Mouse (Mus musculus) c-Kit-positive CD71-positive TER-119-negative erythroid progenitor cells, embryonic 14.5 days (primary cell): ENCODE results near the gene Ccdc121.
"Not testable (repeated sequence)": the region's sequence is repeated elsewhere in the genome, so short reads cannot be mapped to it uniquely, and the experiment has no call there.

Experiments used
- DNase-seq: peaks from one replicate; pipeline ENCODE4 v3.0.0-alpha.2; 2013; ENCODE audit warnings: low read depth

Gene Ccdc121

DNA sequence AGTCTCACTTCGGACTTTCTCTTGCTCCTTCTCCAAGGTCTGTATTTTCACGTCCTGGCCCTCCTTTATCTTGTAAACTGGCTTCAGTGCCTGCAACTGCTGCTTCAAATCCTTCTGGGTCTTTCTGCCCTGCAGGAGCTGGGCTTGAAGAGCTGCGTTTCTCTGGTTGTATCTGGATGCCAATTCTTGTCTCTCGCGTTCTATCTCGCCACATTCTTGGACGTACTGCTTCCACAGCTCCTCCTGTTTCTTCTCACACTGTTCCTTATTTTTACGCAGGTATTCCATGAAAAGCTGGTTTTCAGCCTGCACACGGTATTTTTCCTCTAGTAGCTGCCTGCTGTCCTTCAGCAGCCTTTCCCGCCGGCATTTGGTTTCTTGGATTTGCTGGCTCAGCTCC, 396 bp downstream of the Ccdc121 start:
- DNase-seq, result not testable (repeated sequence)

DNA sequence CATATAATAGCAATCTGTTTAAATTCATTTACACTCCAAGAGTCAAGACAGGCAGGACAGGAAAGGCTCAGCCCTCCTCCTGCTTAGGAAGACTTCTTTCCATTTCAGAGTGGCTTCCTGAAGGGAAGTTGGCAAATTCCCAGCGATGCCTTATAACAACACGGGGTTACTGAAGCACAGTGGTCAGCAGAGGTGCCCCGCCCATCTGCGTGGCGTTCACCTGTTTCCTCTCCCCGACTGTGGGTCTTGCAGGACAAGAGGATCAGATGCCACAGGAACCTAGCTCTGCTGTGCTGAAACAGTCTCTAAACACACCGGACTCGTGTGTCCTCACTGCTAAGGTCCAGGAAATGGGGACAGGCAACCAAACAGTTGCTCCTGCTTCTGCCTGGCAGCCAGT, 5.9 kb downstream of the Ccdc121 start:
- no peak for DNase-seq

DNA sequence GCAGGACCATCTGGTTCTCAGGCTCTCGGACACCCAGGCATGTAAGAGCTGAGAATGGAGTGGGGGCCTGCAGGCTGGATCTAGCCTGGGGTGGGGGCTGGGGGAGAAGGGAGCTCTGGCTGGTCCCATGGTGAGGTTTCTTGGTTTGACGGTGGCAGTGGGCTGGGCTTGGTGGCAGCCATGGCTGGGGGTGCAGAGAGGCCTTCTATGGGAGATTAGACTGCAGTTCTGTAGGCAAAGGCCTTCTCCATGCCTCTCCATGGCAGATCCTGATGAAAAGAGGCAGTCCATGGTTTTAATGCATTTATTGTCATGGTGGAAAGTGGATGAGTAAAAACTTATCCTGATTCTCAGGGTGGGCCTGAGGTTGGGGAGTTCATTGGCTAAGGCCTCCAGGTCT, 7.8 kb downstream of the Ccdc121 start:
- no peak for DNase-seq

DNA sequence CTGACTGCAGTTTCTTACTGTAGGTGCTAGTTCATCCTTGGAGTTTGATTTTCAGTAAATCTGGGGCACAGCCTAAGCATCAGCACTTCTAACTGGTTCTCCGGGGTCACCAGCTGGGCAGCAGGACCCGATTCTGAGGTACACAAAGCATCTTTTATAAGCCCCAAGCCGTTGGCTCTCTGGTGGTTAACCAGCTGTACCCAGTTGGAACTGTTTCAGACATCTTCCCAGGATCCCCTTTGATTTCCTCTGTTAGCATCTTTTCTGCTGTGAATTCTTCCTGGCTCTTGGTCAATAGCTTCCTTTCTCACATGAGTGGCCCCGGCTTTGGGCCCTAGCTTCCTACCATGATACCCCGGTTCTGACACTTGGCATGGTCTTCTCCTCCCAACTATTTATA, 26.6 kb downstream of the Ccdc121 start:
- no peak for DNase-seq

DNA sequence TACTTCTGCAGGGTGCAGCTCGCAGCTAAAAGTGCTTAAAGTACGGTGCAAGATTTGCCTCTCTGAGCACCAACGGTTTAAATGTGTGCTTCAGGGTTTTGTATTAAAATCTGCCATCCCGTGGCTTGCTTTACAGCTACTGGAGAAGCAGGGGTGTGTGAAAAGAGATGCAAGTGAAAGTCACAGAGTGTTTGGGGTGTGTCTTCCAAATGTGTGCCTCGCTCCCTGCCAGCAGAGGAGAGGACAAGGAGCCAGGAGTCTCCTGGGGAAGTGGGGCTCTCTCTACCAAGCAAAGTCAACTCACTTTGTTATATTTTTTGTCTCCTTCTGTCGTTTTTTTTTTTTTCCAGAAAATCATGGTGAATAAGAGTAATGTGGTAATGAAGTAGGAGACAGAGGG, 34.7 kb downstream of the Ccdc121 start:
- no peak for DNase-seq

DNA sequence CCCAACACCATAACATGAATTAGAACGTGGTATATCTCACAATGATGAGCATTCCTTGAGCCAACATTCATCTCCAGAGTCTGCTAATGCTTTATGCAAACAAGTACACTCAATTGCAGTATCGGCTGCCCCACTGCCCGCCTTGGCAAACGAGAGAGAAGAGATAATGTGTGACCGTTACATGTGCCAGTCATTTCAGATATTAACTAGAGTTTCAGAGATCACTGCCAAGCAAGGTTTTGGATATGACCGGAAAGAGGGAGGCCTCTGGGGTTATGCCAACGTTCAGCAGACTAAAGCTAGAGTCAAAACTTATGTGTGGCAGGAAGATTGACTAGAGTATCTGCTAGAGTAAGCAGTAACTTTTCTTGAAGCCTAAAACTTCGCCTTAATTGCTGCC, 35.1 kb downstream of the Ccdc121 start:
- no peak for DNase-seq

DNA sequence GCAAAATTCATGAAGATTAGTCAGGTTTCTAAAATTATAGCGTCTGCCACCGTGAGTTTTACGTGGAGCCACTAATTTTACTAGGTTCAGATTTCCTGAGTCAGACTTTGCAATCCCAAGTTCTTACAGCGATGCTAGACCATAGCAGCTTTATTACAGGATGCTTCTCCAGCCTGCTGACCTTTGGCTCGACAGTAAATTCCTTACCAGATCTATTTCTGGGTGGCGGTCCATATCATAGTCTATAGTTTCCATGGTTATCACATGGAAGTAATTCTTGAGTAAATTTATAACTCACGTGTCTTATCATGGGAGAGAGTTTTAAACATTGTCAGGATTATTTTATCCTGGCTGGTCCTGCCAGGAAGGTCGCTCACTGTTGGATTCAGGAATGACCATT, 41.8 kb downstream of the Ccdc121 start:
- DNase-seq, result no peak

DNA sequence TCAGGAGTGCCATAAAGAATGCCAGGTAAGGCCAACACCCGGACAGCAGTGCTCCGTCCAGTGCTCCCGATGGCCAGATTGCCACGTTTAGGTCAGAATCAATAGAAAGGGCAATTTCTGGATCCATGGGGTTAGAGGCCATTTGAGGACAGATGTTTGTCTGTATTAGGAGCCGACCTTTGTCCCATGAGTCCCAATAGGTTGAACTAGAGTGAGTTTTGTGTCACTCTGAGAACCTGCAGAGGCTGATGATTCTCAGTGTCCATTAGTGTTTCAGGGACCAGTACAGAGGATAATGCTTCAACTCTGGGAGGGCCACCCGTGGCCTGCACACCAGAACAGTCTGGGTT, 44.0 kb downstream of the Ccdc121 start:
- DNase-seq, result no peak

DNA sequence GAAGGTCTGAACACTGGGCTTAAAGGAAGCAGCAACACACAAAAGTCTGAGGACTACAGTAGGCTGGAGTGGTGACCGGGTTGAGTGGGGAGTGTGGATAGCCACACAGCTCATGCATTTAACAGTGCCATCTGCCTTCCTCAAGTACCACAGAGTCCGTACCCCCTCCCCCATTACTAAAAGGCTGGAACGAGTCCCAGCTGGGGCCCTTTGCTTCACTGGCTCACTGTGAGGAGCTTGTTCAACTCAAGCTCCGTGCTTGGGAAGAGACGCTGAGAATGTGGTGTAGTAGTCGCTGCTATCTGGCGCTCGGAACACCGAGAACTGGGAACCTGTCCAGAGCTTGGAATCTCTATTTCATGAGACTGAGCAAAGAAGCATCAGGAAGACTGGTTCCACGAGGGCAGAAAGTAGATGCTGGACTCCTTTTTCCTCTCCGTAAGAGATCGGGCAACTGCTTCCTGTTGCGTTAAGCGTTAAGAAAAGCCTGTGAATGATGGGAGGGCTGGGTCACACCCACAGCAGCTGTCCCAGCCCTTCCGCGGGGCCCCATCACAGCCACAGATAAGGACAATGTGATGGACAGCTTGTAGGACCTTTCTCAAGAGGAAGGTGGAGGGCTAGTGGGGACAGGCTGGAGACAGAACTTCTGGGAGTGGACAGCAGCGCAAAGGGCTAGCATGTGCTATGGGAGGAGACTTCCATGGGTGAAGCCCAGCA, 44.5 kb downstream of the Ccdc121 start:
- DNase-seq, result no peak

DNA sequence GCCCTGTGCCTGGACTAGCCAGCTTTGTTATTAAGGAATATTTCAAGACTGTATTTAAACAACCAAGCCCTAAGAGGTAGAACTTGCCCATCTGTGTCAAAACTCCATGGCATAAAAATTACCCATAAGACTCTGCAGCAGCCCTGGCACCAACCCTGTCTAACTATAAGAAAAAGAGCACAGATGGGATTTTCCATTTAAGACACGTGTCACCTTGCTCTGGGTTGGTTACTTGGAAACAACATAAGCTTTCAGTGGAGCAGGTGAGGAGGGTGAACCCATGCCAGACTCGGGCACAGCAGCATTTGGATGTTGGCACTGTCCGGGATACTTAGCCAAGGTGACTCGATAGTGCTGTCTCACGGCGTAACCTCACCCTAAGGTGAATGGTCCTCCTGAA, 45.2 kb downstream of the Ccdc121 start:
- DNase-seq, result no peak

DNA sequence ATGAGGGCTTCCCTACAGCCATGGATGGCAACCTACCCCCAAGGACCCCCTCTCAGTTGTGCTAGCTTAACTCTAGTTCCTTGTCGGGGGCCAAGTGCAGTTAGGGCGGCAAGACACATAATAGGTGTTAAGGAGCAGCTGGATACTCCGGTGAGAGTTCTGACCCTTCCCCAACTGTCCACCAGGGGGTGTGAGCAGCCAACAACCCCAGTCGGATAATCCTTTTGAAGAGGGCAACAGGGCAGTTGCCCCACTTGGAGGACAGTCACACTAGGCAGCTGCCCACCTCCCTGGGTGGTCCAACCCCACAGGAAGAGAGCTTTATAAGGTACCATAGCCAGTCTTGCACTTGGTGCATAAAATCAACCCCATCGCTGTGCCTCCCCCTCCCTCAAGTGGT, 46.2 kb downstream of the Ccdc121 start:
- DNase-seq, result peak; percentile 9

DNA sequence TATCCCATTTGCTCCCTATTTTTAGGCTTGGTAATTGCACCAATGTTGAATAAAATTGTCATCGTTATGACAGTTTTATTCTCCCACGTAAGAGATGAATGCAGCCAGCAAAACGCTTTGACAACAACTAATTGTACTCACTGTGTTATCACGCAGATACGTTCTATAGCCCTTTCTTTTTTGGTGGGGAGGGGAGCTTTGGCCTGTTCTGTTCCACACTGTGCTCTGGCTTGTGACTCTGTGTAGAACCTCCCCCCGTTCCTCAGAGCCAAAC, 48.4 kb downstream of the Ccdc121 start:
- DNase-seq, result no peak

DNA sequence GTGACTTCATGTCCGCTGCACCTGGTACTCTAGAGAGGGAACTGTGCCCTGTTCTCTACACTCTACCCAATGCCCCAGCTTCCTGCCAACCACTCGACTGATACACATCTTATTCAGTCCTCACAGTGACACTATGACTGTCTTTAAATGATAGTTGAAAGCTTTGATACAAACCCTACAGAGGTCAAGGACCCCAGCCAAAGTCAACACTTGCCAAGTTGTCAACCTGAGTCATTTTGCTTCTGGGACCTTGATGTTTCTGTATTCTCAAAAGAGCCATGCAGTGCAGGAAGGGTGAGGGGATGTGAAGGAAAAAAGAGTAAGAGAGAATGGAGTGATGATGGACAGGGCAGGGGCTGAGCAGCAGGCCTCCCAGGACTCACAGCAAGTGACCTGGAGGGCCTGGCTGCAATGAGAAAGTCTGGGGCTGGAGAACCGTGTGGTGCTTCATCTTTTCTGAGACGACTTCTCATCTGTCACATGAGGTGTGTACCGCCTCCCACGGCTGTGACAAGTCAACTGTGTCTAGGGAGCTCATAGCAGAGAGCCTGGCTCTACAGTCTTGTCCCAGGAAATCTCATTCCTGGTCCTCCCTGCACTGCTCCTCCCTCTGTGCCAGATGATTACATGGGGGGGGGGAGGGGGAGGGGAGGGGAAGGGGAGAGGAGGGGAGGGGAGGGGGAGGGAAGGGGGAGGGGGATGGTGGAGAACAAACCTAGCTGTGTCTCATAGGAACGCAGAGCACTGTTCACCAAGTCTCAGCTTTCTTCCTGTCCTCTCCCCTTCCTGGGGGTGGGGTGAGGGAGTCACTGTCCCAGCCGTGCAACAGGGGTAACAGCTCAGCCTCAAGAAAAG, 49.0 kb downstream of the Ccdc121 start:
- no peak for DNase-seq

DNA sequence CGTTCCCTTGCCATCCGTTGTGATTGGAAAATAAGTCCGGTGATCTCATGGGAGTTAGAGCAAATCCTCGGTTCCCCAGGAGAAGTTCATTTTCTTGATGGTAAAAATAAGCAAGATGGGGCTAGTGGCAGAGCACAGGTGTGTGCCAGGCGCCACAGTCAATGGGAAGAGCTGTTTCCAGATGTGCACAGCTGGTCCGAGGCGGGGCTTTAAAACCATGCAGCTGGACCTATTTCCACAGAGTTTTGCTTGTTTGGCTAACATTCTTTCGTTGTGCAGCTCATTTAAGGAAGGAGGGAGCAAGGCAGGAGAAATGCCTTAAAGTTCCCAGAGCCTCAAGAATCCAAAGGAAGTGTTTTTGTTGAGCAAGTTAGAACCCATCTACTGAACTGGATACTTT, 49.8 kb downstream of the Ccdc121 start:
- no peak for DNase-seq

DNA sequence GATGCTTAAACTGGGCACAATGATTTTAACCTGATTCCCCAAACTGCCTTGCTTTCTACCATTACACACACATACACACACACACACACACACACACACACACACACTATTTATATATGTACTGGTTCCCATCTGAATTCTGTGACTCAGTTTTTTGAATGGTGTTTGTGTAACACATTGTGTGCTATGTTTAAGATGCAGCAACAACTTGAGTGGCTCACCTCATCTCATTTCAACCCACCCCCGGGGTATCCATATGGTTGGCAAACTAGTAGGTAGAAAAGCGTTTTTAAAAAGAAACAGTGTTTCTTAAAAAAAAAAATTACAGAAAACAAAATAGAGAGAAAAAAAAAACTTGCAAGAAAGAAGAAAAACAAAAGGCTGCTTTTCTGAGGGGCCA, 51.0 kb downstream of the Ccdc121 start:
- no peak for DNase-seq
